8 mouse cellular contexts compared by ENCODE assay signal in the genomic region with DNA sequence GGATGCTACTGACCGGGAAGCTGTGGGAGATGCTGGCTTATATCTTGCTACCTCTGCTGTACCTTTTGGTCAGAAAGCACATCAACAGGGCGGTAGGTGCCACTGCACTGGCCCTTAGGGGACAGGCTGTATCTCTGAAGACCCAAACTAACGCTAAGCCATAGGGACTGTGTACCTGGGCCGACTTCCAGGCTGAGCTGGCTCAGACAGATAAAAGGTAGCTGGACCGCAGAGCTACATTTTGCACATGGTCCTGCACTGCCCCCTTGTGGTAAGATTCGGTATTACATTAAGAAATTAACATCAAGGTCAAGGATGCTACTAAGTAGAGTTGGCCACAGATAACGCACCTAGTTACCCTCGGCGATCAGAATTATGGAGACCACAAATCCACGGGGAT. TPM values are rescaled to one million over a fixed set of nuclear protein-coding genes. Genes with fewer than 3 reads are reported as not detected.
A peak's percentile ranks its signal among the peaks of the same experiment; 100 is the strongest.
DNase-seq lines count a peak whose midpoint lies in the region; ATAC-seq and TF ChIP-seq lines count a peak whose summit lies in the region.

No protein-coding gene starts in this region.

- in situ Hi-C loops in CH12.LX (cut with MboI; ENCODE audit: low pct_ligation_motif_present, low pct_unique_long_range_greater_than_20kb, low sequenced_read_pairs) = loop anchor here (10.0 kb wide), 1 partner anchor 64 kb away; no protein-coding TSS in a partner anchor

- H3K4me3 ChIP-seq in CH12.LX (replicated peaks in 1 of 3; ENCODE audit: low read depth in 2 of 3, low read length in 2 of 3, poor library complexity in 1 of 3) = no peak overlapping the region
- H3K4me3 ChIP-seq in lung, embryonic 14.5 days (ENCODE audit: low read depth, low read length) = no peak overlapping the region
- no peak overlapping the region for H3K4me3 ChIP-seq in olfactory bulb, adult 2 months (ENCODE audit: insufficient read depth, low read depth, low read length)

- DNase-seq in CH12.LX (ENCODE audit: extremely low read depth) (peak; percentile 79), R1 (ENCODE audit: low read depth, low spot score) (peak; percentile 70)
- peak; percentile 73 to 81 for DNase-seq in cerebellum, postnatal 36 days
- DNase-seq in gastrocnemius, postnatal 14 days = peak; percentile 75
- DNase-seq in kidney, postnatal 10 days = peak; percentile 73
- DNase-seq in lung, embryonic 14.5 days = peak; percentile 92
- peak; percentile 35 to 40 for DNase-seq in urinary bladder, postnatal 36 days (ENCODE audit: low spot score in 2 of 2)

- WGBS in lung, embryonic 14.5 days = 17% methylated on average over 10 of the region's 10 CpGs
- 16% methylated on average over 10 of the region's 10 CpGs for WGBS in olfactory bulb, adult 2 months

- TF ChIP-seq EP300 in CH12.LX (IDR thresholded peaks at IDR 0.05; ENCODE audit: low read length) = no peak

- intact Hi-C loops in gastrocnemius, postnatal 14 days (cut with DNase I; ENCODE audit: low total_unique reads) = loop anchor here (2.0 to 10.0 kb wide), 2 partner anchors 64 to 294 kb away; no protein-coding TSS in a partner anchor

- 0 out of 2 replicates have a peak, but pooled peaks have one; percentile 21 for ATAC-seq in lung, embryonic 14.5 days (ENCODE audit: insufficient read depth)

- peaks cover 1% of the 10 kb centered on the region for H3K27me3 ChIP-seq in CH12.LX (replicated peaks)
- H3K27me3 ChIP-seq in lung, embryonic 14.5 days (ENCODE audit: insufficient read depth, low read length) = no peaks in the 10 kb centered on the region

- H3K4me1 ChIP-seq in CH12.LX (ENCODE audit: control insufficient read depth in 1 of 2, insufficient read depth in 2 of 2) = peaks cover 27 to 55% of the 10 kb centered on the region in 2 experiments
- peaks cover 11% of the 10 kb centered on the region for H3K4me1 ChIP-seq in lung, embryonic 14.5 days (ENCODE audit: insufficient read depth)
- peaks cover 3% of the 10 kb centered on the region; the same call in 1 of the 2 replicates for H3K4me1 ChIP-seq in olfactory bulb, adult 2 months (ENCODE audit: control insufficient read depth, insufficient read depth, low read length)

- H3K79me2 ChIP-seq in CH12.LX (replicated peaks; ENCODE audit: control insufficient read depth, extremely low read depth, insufficient read depth, poor library complexity, severe bottlenecking) = no peaks in the 10 kb centered on the region

- no peak for TF ChIP-seq POLR2A in CH12.LX (IDR thresholded peaks at IDR 0.05; ENCODE audit: low read depth, low read length)
- TF ChIP-seq POLR2A in olfactory bulb, adult 2 months (IDR thresholded peaks at IDR 0.05; ENCODE audit: insufficient read depth, low read depth, low read length) = no peak

- peaks cover 4% of the 10 kb centered on the region for H3K9me3 ChIP-seq in CH12.LX (replicated peaks; ENCODE audit: low read length)
- H3K9me3 ChIP-seq in lung, embryonic 14.5 days (ENCODE audit: low read depth, low read length) = no peaks in the 10 kb centered on the region

- dilution Hi-C loops in CH12.LX (cut with MboI; ENCODE audit: extremely low pct_ligation_motif_present, extremely low pct_unique_long_range_greater_than_20kb, low sequenced_read_pairs) = no loop called here

- H3K36me3 ChIP-seq in CH12.LX (replicated peaks in 1 of 2; ENCODE audit: control insufficient read depth in 1 of 2, insufficient read depth in 1 of 2, low read length in 1 of 2) = peaks cover 3 to 62% of the 10 kb centered on the region in 2 experiments
- H3K36me3 ChIP-seq in lung, embryonic 14.5 days (ENCODE audit: insufficient read depth) = peaks cover 9% of the 10 kb centered on the region; the same call in 1 of the 2 replicates

- H3K27ac ChIP-seq in CH12.LX (ENCODE audit: insufficient read depth, low read depth) = no peak overlapping the region
- H3K27ac ChIP-seq in lung, embryonic 14.5 days (ENCODE audit: low read depth) = no peak overlapping the region
- no peak overlapping the region for H3K27ac ChIP-seq in olfactory bulb, adult 2 months (ENCODE audit: insufficient read depth, low read depth, low read length)

- TF ChIP-seq CTCF in CH12.LX (conservative IDR thresholded peaks at IDR 0.05 in 1 of 2, IDR thresholded peaks at IDR 0.05 in 1 of 2; ENCODE audit: low read depth in 2 of 2, low read length in 2 of 2) = peak; percentile 94 to 95
- peak; percentile 99 for TF ChIP-seq CTCF in lung, embryonic 14.5 days (IDR thresholded peaks at IDR 0.05; ENCODE audit: low read depth)
- TF ChIP-seq CTCF in olfactory bulb, adult 2 months (IDR thresholded peaks at IDR 0.05; ENCODE audit: insufficient read depth, low read depth, low read length) = peak; percentile 34; the same call in 1 of the 2 replicates

- H3K9ac ChIP-seq in CH12.LX (ENCODE audit: insufficient read depth, low read depth) = no peak overlapping the region
- no peak overlapping the region for H3K9ac ChIP-seq in lung, embryonic 14.5 days

- peak; percentile 96 for TF ChIP-seq RAD21 in CH12.LX (IDR thresholded peaks at IDR 0.05; ENCODE audit: low read depth, low read length)

- no peak overlapping the region for H3K4me2 ChIP-seq in CH12.LX (ENCODE audit: insufficient read depth, low read depth, poor library complexity, severe bottlenecking)
- no peak overlapping the region for H3K4me2 ChIP-seq in lung, embryonic 14.5 days

TF ChIP-seq in CH12.LX, 34 proteins besides CTCF, POLR2A, EP300 and RAD21:
- TF ChIP-seq KAT2A (IDR thresholded peaks at IDR 0.05; ENCODE audit: insufficient replicate concordance, low read length) (no peak), SMC3 (IDR thresholded peaks at IDR 0.05; ENCODE audit: low read depth, low read length) (peak; percentile 90), ZC3H11A (IDR thresholded peaks at IDR 0.05; ENCODE audit: low read depth, low read length) (peak; percentile 68), UBTF (IDR thresholded peaks at IDR 0.05; ENCODE audit: low read depth, low read length) (no peak), POLR2AphosphoS2 (IDR thresholded peaks at IDR 0.05; ENCODE audit: low read depth, low read length) (no peak), RCOR1 (conservative IDR thresholded peaks at IDR 0.05; ENCODE audit: low read depth, low read length) (no peak), USF2 (conservative IDR thresholded peaks at IDR 0.05; ENCODE audit: low read depth, low read length) (no peak)

RNA-seq across cellular contexts. Expression of a gene that starts 11.7 kb away (rescaled TPM):
- total RNA-seq in CH12.LX (2012; rRNA removed) (1.3 and 2.8 TPM in 2 replicates), CH12.LX (2014; rRNA removed) (2.3 and 2.6 TPM in 2 replicates)
- polyA plus RNA-seq in CH12.LX (2012; ENCODE audit: insufficient read length, low read depth) = 3.1 and 3.5 TPM in 2 replicates
- 10 to 100 TPM; 19.3 to 20.2 TPM for total RNA-seq in gastrocnemius, postnatal 14 days (2021)
- 1.4 and 1.5 TPM in 2 replicates for polyA plus RNA-seq in lung, embryonic 14.5 days (2014; fragmentation: Nextera tagmentation; extraction: Ambion mirVana)
- not detected in 2 replicates for polyA plus RNA-seq in olfactory bulb, adult 2 months (2012; ENCODE audit: insufficient read depth, insufficient read length, low replicate concordance, missing spikeins)

RNA-seq across cellular contexts. Expression of a gene that starts 20.2 kb away (rescaled TPM):
- total RNA-seq in CH12.LX (2012; rRNA removed) (0.38 and 1.4 TPM in 2 replicates), CH12.LX (2014; rRNA removed) (0.70 and 0.81 TPM in 2 replicates)
- polyA plus RNA-seq in CH12.LX (2012; ENCODE audit: insufficient read length, low read depth) = 1.1 and 1.5 TPM in 2 replicates
- under 1 TPM; 0.49 to 0.58 TPM for total RNA-seq in gastrocnemius, postnatal 14 days (2021)
- 0.60 and 0.70 TPM in 2 replicates for polyA plus RNA-seq in lung, embryonic 14.5 days (2014; fragmentation: Nextera tagmentation; extraction: Ambion mirVana)
- polyA plus RNA-seq in olfactory bulb, adult 2 months (2012; ENCODE audit: insufficient read depth, insufficient read length, low replicate concordance, missing spikeins) = not detected in 2 replicates

RNA-seq across cellular contexts. Expression of a gene that starts 49.9 kb away (rescaled TPM):
- total RNA-seq in CH12.LX (2012; rRNA removed) (0.13 TPM in 1 of 2 replicates, not detected in the other), CH12.LX (2014; rRNA removed) (not detected in 2 replicates)
- polyA plus RNA-seq in CH12.LX (2012; ENCODE audit: insufficient read length, low read depth) = 0.14 TPM in 1 of 2 replicates, not detected in the other
- total RNA-seq in gastrocnemius, postnatal 14 days (2021) = not detected
- polyA plus RNA-seq in lung, embryonic 14.5 days (2014; fragmentation: Nextera tagmentation; extraction: Ambion mirVana) = not detected in 2 replicates
- not detected in 2 replicates for polyA plus RNA-seq in olfactory bulb, adult 2 months (2012; ENCODE audit: insufficient read depth, insufficient read length, low replicate concordance, missing spikeins)

Comparison
In these comparisons a context has a peak if more than half of its experiments do, and no peak if none do; other contexts are left out.
1. DNase-seq: peak in every context shown above with its lines; median percentile 92 in lung, embryonic 14.5 days; 79 in CH12.LX; 77 in cerebellum, postnatal 36 days; 75 in gastrocnemius, postnatal 14 days; 73 in kidney, postnatal 10 days; 70 in R1; 38 in urinary bladder, postnatal 36 days.
2. CTCF ChIP-seq: peak in every context shown above with its lines; median percentile 99 in lung, embryonic 14.5 days; 94 in CH12.LX; 34 in olfactory bulb, adult 2 months.